Mouse (Mus musculus) gastrocnemius, postnatal 14 days (tissue): ENCODE results near the gene Gamt. TPM values are rescaled to one million over a fixed set of nuclear protein-coding genes. Genes with fewer than 3 reads are reported as not detected.

Experiments used
- microRNA-seq, 2 experiments: library from miRNA; unstranded; fragments of <30 nt; microRNA quantifications; one replicate each; pipeline ENCODE4 v1.2.0; 2021
- total RNA-seq, 2 experiments: library from RNA; stranded (reverse); gene quantifications; 2 replicates each; pipeline ENCODE4 v1.2.3; 2021

The Gamt gene
- total RNA-seq, 2 experiments from 2014 or later = 232 to 267 TPM

Small RNA genes within 50 kb of the gene (microRNA-seq; reads per million reads assigned to microRNA genes)
- 0 to 0.32 reads per million in 2 experiments for gene Mir6911

Other genes starting within 250 kb of the Gamt start
- 1 to 10 TPM; 1.7 to 1.9 TPM for gene Arhgap45, start 244.4 kb downstream of the Gamt start, total RNA-seq
- gene Polr2e, start 221.2 kb downstream of the Gamt start, total RNA-seq = 10 to 100 TPM; 45.3 to 55.6 TPM
- gene Gpx4, start 213.8 kb downstream of the Gamt start, total RNA-seq = 100 to 1,000 TPM; 389 TPM
- gene Sbno2, start 155.4 kb downstream of the Gamt start, total RNA-seq = 1 to 10 TPM; 6.2 to 6.3 TPM
- 10 to 100 TPM; 87.6 to 98.0 TPM for gene Stk11, start 145.2 kb downstream of the Gamt start, total RNA-seq
- gene Atp5d, start 122.4 kb downstream of the Gamt start, total RNA-seq = 100 to 1,000 TPM; 657 to 736 TPM
- 1 to 10 TPM; 1.6 TPM for gene Cbarp, start 120.2 kb downstream of the Gamt start, total RNA-seq
- gene Midn, start 112.7 kb downstream of the Gamt start, total RNA-seq = 10 to 100 TPM; 40.3 to 43.6 TPM
- gene Cirbp, start 95.0 kb downstream of the Gamt start, total RNA-seq = 10 to 100 TPM; 41.4 to 41.5 TPM
- 1 to 10 TPM; 3.3 to 4.2 TPM for gene 1600002K03Rik, start 88.1 kb downstream of the Gamt start, total RNA-seq
- under 1 TPM; 0.58 to 0.98 TPM for gene Efna2, start 81.5 kb downstream of the Gamt start, total RNA-seq
- gene Mum1, start 34.6 kb downstream of the Gamt start, total RNA-seq = 10 to 100 TPM; 15.2 to 19.4 TPM
- gene Ndufs7, start 11.9 kb downstream of the Gamt start, total RNA-seq = 100 to 1,000 TPM; 423 to 474 TPM
- gene Dazap1, start 474 bp upstream of the Gamt start, total RNA-seq = 10 to 100 TPM; 49.9 to 51.0 TPM
- 100 to 1,000 TPM; 741 to 829 TPM for gene Rps15, start 31.4 kb upstream of the Gamt start, total RNA-seq
- gene Apc2, start 35.0 kb upstream of the Gamt start, total RNA-seq = 1 to 10 TPM in 1 of 2 experiments, under 1 TPM in 1; 0.93 to 1.2 TPM
- gene 2310011J03Rik, start 59.5 kb upstream of the Gamt start, total RNA-seq = 1 to 10 TPM; 7.6 to 8.3 TPM
- gene Pcsk4, start 68.5 kb upstream of the Gamt start, total RNA-seq = 1 to 10 TPM in 1 of 2 experiments, under 1 TPM in 1; 0.53 to 1.2 TPM
- 1 to 10 TPM; 1.9 to 2.5 TPM for gene Reep6, start 68.9 kb upstream of the Gamt start, total RNA-seq
- 10 to 100 TPM; 24.2 to 26.1 TPM for gene Adamtsl5, start 87.4 kb upstream of the Gamt start, total RNA-seq
- under 1 TPM; 0.12 to 0.13 TPM for gene Plk5, start 95.4 kb upstream of the Gamt start, total RNA-seq
- 1 to 10 TPM; 5.2 to 6.0 TPM for gene Mex3d, start 126.6 kb upstream of the Gamt start, total RNA-seq
- gene Mbd3, start 138.5 kb upstream of the Gamt start, total RNA-seq = 100 to 1,000 TPM in 1 of 2 experiments, 10 to 100 TPM in 1; 81.0 to 102 TPM
- 100 to 1,000 TPM; 793 to 884 TPM for gene Uqcr11, start 145.8 kb upstream of the Gamt start, total RNA-seq
- gene Tcf3, start 172.6 kb upstream of the Gamt start, total RNA-seq = 10 to 100 TPM; 18.1 to 24.6 TPM
- gene Onecut3, start 233.8 kb upstream of the Gamt start, total RNA-seq = not detected